Mouse (Mus musculus) olfactory bulb, adult 2 months (tissue): Measurements from ENCODE around the gene Gid4. TPM values are rescaled to one million over a fixed set of nuclear protein-coding genes. Genes with fewer than 3 reads are reported as not detected.
A peak's percentile ranks its signal among the peaks of the same experiment; 100 is the strongest.

Experiments
- H3K27ac ChIP-seq: fragments of 200-500 bp; 2 replicates; pipeline ENCODE4 v1.5.1; 2012; ENCODE audit warnings: low read depth, low read length; ENCODE audit not compliant: insufficient read depth
- H3K4me1 ChIP-seq: fragments of 200-500 bp; 2 replicates; pipeline ENCODE4 v1.6.1; 2012; ENCODE audit warnings: low read length; ENCODE audit not compliant: control insufficient read depth, insufficient read depth
- H3K4me3 ChIP-seq: fragments of 200-500 bp; 2 replicates; pipeline ENCODE4 v1.5.1; 2012; ENCODE audit warnings: mild to moderate bottlenecking, low read depth, low read length, moderate library complexity; ENCODE audit not compliant: insufficient read depth
- CTCF ChIP-seq: fragments of 200-500 bp; IDR thresholded peaks from 2 replicates; pipeline ENCODE4 v1.5.1; 2012; ENCODE audit warnings: low read depth, mild to moderate bottlenecking, low read length, moderate library complexity; ENCODE audit not compliant: insufficient read depth
- POLR2A ChIP-seq: fragments of 200-500 bp; IDR thresholded peaks from 2 replicates; pipeline ENCODE4 v1.6.1; 2012; ENCODE audit warnings: mild to moderate bottlenecking, low read depth, low read length, moderate library complexity; ENCODE audit not compliant: insufficient read depth
- whole genome bisulfite sequencing: fragments of 180-500 bp; shearing (Covaris S2); methylation state at CpG from one replicate; pipeline ENCODE4 v1.1.7; 2018; 5-methylcytosine and 5-hydroxymethylcytosine counted together
- polyA plus RNA-seq: library from polyadenylated mRNA; stranded (reverse); fragments of >200 nt; gene quantifications from 2 replicates; pipeline ENCODE4 v1.2.4, GENCODE M21; 2012; ENCODE audit warnings: low replicate concordance; ENCODE audit not compliant: missing spikeins, insufficient read depth, insufficient read length

Gene Gid4
- polyA plus RNA-seq, 1 experiment: not detected

- no peak for TF ChIP-seq POLR2A
- no peak for TF ChIP-seq CTCF
- Histone ChIP-seq H3K4me1 (no peaks in the 10 kb centered on the region), H3K4me3 (no peak overlapping the region), H3K27ac (no peak overlapping the region)
- WGBS: 85% methylated on average over 6 of the region's 6 CpGs
Observed at GRCm38 (mm10) chr11:60442896-60443295, 26.0 kb downstream of the Gid4 start.

DNA sequence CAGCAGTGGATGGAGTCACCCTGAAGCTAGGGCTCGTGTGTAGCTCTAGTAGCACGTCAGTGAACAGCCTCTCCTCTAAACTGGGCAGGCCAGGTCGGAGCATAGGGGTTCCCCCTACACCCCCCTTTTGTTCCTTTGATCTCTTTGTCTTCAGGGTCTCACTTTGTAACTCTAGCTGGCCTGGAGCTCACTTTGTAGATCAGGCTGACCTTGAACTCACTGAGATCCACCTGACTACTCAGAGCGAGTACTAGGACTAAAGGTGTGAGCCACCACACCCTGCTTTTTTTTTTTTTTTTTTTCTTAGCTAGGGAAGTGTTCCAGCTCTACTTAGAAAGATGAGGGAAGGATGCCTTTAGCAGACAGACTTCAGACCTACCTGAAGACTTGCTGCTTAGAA, 27.1 kb downstream of the Gid4 start:
- no peaks in the 10 kb centered on the region for H3K4me1 ChIP-seq
- no peak for TF ChIP-seq POLR2A
- TF ChIP-seq CTCF: no peak
- no peak overlapping the region for H3K4me3 ChIP-seq
- no peak overlapping the region for H3K27ac ChIP-seq
- 73% methylated on average over 4 of the region's 4 CpGs for WGBS

DNA sequence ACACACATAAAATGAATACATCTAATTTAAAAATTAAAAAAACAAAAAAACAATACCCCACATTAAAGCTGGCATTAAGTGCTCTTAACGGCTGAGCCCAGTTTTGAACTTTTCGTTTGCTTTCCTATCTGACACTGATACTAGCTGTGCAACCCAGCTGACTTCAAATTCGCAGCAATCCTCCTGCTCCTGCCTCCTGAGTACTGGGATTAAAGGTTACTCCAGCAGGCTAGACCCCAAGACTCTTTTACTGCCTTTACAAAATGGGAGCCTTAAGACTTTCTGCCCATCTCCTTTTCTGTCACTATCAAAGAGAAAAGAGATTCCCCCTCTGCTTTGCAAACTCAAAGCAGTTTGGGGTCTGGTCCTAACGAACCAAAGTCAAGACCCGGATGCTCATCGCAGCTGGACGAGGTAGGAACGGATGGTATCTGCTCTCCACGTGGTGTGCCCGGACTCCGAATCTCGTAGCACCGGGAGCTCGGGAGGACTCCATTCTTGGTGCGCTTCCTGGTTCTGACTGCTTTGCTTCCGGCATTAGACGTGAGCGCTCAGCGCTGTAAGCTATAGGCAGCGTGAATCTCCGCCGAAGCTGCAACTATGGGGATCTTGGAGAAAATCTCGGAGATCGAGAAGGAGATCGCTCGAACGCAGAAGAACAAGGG, 37.3 kb downstream of the Gid4 start, which contains the start of gene Drg2:
TSS of gene Drg2 (plus strand) at position 512 of the 665 bp plus-strand sequence.
- 6% methylated on average over 27 of the region's 27 CpGs for WGBS
- Histone ChIP-seq H3K4me3 (peak within 1 kb of the TSS; percentile 75), H3K4me1 (peaks cover 14% of the 10 kb centered on the region), H3K27ac (peak within 1 kb of the TSS; percentile 59)
- TF ChIP-seq POLR2A (peak; percentile 63; the same call in 1 of the 2 replicates), CTCF (no peak)

DNA sequence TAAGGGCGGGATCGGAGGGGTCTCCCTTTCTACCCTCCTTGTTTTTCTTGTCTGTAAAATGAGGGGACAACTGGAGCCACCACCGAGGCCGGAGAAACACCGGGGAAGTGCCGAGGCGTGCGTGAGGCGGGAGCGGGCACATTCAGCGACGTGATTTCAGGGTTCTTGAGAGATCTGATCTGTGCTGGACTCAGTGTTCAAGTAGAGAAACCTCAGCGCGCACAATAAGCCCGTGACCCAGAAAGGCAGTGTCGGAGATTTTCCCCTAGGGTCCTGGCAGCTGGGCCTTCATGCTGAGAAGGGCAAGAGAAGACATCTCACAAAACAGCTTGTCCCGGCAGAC, 37.8 kb downstream of the Gid4 start:
- H3K4me3 ChIP-seq: peak overlapping the region; percentile 75
- WGBS: under 1% methylated on average over 17 of the region's 17 CpGs
- TF ChIP-seq CTCF: no peak
- TF ChIP-seq POLR2A: no peak
- H3K27ac ChIP-seq: no peak overlapping the region
- H3K4me1 ChIP-seq: peaks cover 14% of the 10 kb centered on the region

DNA sequence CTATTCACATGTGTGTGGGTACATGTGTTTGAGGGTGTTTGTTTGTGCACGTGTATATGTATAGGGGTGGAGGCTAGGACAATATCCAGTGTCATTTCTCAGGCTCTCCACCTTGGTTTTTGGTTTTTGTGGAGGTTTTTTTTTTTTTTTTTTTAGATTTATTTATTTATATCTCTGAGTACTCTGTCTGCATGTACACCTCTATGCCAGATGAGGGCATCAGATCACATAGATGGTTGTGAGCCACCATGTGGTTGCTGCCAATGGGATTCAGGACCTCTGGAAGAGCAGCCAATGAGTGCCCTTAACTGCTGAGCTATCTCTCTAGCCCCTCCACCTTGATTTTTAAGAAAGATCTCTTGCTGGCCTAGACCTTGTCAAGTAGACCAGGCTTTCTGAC, 41.0 kb downstream of the Gid4 start:
- no peak for TF ChIP-seq POLR2A
- TF ChIP-seq CTCF: no peak
- Histone ChIP-seq H3K27ac (no peak overlapping the region), H3K4me3 (no peak overlapping the region), H3K4me1 (peaks cover 14% of the 10 kb centered on the region)
- WGBS: 91% methylated on average over 1 of the region's 1 CpGs

GRCm38 (mm10) chr11:60465943-60466380, 49.0 kb downstream of the Gid4 start:
- TF ChIP-seq CTCF: peak; percentile 53; the same call in 1 of the 2 replicates
- TF ChIP-seq POLR2A: no peak
- WGBS: 85% methylated on average over 2 of the region's 2 CpGs
- no peak overlapping the region for H3K4me3 ChIP-seq

GRCm38 (mm10) chr11:60469039-60469438, 52.1 kb downstream of the Gid4 start, which contains the start of gene Myo15:
Gene Myo15, plus strand, starts transcription at chr11:60469339.
- no peak within 1 kb of the TSS for H3K27ac ChIP-seq
- WGBS: 92% methylated on average over 3 of the region's 3 CpGs
- H3K4me1 ChIP-seq: no peaks in the 10 kb centered on the region
- no peak for TF ChIP-seq CTCF
- no peak for TF ChIP-seq POLR2A
- H3K4me3 ChIP-seq: no peak within 1 kb of the TSS

More at GRCm38 (mm10) chr11:60465943-60466380, 49.0 kb downstream of the Gid4 start:
- H3K4me1 ChIP-seq: no peaks in the 10 kb centered on the region
- no peak overlapping the region for H3K27ac ChIP-seq

- TF ChIP-seq CTCF (no peak), POLR2A (no peak)
- 82% methylated on average over 9 of the region's 9 CpGs for WGBS
- Histone ChIP-seq H3K27ac (no peak overlapping the region), H3K4me3 (no peak overlapping the region), H3K4me1 (no peaks in the 10 kb centered on the region)
Observed at GRCm38 (mm10) chr11:60470743-60471142, 53.8 kb downstream of the Gid4 start.

DNA sequence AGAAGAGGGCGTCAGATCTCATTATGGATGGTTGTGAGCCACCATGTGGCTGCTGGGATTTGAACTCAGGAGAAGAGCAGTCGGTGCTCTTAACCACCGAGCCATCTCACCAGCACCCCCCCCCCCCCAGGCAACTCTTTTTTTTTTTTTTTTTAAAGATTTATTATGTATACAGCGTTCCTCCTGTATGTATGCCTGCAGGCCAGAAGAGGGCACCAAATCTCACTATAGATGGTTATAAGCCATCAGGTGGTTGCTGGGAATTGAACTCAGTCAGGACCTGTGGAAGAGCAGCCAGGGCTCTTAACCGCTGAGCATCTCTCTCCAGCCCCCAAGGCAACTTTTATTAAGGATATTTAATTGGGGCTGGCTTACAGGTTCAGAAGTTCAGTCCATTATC, 57.6 kb downstream of the Gid4 start:
- no peaks in the 10 kb centered on the region for H3K4me1 ChIP-seq
- H3K4me3 ChIP-seq: no peak overlapping the region
- TF ChIP-seq CTCF (no peak), POLR2A (no peak)
- WGBS: 84% methylated on average over 5 of the region's 5 CpGs
- H3K27ac ChIP-seq: no peak overlapping the region
